Mouse (Mus musculus) CH12.LX (cell line): ENCODE results near the gene Wasf3. TPM values are rescaled to one million over a fixed set of nuclear protein-coding genes. Genes with fewer than 3 reads are reported as not detected.

ENCODE experiments used
- DNase-seq: peaks from one replicate; pipeline ENCODE4 v3.0.0-alpha.2; 2013; ENCODE audit errors: extremely low read depth
- H3K27ac ChIP-seq: 2 replicates; pipeline ENCODE4 v1.5.1; 2012; ENCODE audit warnings: low read depth, mild to moderate bottlenecking, control low read depth, moderate library complexity; ENCODE audit not compliant: insufficient read depth
- H3K27me3 ChIP-seq: replicated peaks from 2 replicates; pipeline ENCODE3; 2012; ENCODE audit warnings: inconsistent platforms
- H3K36me3 ChIP-seq, 2 experiments: replicated peaks in 1 of 2; 2 replicates each; pipeline versions ENCODE3 to v1.6.1; 2012; ENCODE audit warnings: inconsistent platforms in 1 of 2, low read length in 1 of 2, mild to moderate bottlenecking in 1 of 2, mixed read lengths in 1 of 2, moderate library complexity in 1 of 2; ENCODE audit not compliant: control insufficient read depth in 1 of 2, insufficient read depth in 1 of 2
- H3K4me1 ChIP-seq, 2 experiments: 2 replicates each; pipeline ENCODE4 v1.6.1; 2012; ENCODE audit warnings: inconsistent platforms in 1 of 2, moderate library complexity in 1 of 2; ENCODE audit not compliant: insufficient read depth in 2 of 2, control insufficient read depth in 1 of 2
- H3K4me2 ChIP-seq: 2 replicates; pipeline ENCODE4 v1.6.1; 2012; ENCODE audit warnings: low read depth, mild to moderate bottlenecking, control low read depth; ENCODE audit not compliant: poor library complexity, insufficient read depth, severe bottlenecking
- H3K4me3 ChIP-seq, 3 experiments: fragments of 150-350 bp in 1 of 3; sonication (generic) in 1 of 3; replicated peaks in 1 of 3; 2 replicates each; pipeline versions ENCODE3 to v1.5.1; 2011 to 2012; ENCODE audit warnings: low read depth in 2 of 3, low read length in 2 of 3, mild to moderate bottlenecking in 2 of 3, moderate library complexity in 2 of 3, control low read depth in 1 of 3, improper control_type of control experiment in 1 of 3, inconsistent platforms in 1 of 3, mixed read lengths in 1 of 3; ENCODE audit not compliant: poor library complexity in 1 of 3
- H3K79me2 ChIP-seq: replicated peaks from 2 replicates; pipeline ENCODE4 v1.6.1; 2012; ENCODE audit warnings: mild to moderate bottlenecking, moderate library complexity; ENCODE audit not compliant: control insufficient read depth, poor library complexity, insufficient read depth, severe bottlenecking; ENCODE audit errors: extremely low read depth
- H3K9ac ChIP-seq: 2 replicates; pipeline ENCODE4 v1.6.1; 2012; ENCODE audit warnings: low read depth, mild to moderate bottlenecking, control low read depth, moderate library complexity; ENCODE audit not compliant: insufficient read depth
- H3K9me3 ChIP-seq: replicated peaks from 2 replicates; pipeline ENCODE3; 2012; ENCODE audit warnings: low read length, inconsistent platforms, mixed read lengths
- CHD1 ChIP-seq: IDR thresholded peaks from 2 replicates; pipeline ENCODE4 v1.6.1; 2012; ENCODE audit warnings: low read depth, low read length, improper control_type of control experiment, inconsistent platforms
- CTCF ChIP-seq, 2 experiments: IDR thresholded peaks in 1 of 2; conservative IDR thresholded peaks in 1 of 2; 2 replicates each; pipeline ENCODE4 v1.5.1; 2011 to 2012; ENCODE audit warnings: low read depth in 2 of 2, low read length in 2 of 2, improper control_type of control experiment in 1 of 2, inconsistent platforms in 1 of 2, mild to moderate bottlenecking in 1 of 2, moderate library complexity in 1 of 2
- E2F4 ChIP-seq: IDR thresholded peaks from 2 replicates; pipeline ENCODE4 v1.6.1; 2011; ENCODE audit warnings: low read depth, low read length, improper control_type of control experiment; ENCODE audit not compliant: insufficient replicate concordance
- ELF1 ChIP-seq: IDR thresholded peaks from 2 replicates; pipeline ENCODE4 v1.6.1; 2014; ENCODE audit warnings: low read depth, mild to moderate bottlenecking, inconsistent platforms, low read length, improper control_type of control experiment
- ETS1 ChIP-seq: conservative IDR thresholded peaks from 2 replicates; pipeline ENCODE4 v1.6.1; 2012; ENCODE audit warnings: low read depth, mild to moderate bottlenecking, inconsistent platforms, low read length, improper control_type of control experiment, moderate library complexity
- HCFC1 ChIP-seq: IDR thresholded peaks from 2 replicates; pipeline ENCODE4 v1.6.1; 2012; ENCODE audit warnings: low read depth, mild to moderate bottlenecking, inconsistent platforms, low read length, improper control_type of control experiment
- IRF4 ChIP-seq: IDR thresholded peaks from 2 replicates; pipeline ENCODE4 v1.6.1; 2014; ENCODE audit warnings: low read depth, mild to moderate bottlenecking, inconsistent platforms, low read length, improper control_type of control experiment
- JUN ChIP-seq: IDR thresholded peaks from 2 replicates; pipeline ENCODE4 v1.6.1; 2011; ENCODE audit warnings: low read depth, mild to moderate bottlenecking, low read length, improper control_type of control experiment, moderate library complexity; ENCODE audit not compliant: insufficient read depth
- KAT2A ChIP-seq: IDR thresholded peaks from 2 replicates; pipeline ENCODE4 v1.6.1; 2012; ENCODE audit warnings: low read length, improper control_type of control experiment, inconsistent platforms; ENCODE audit not compliant: insufficient replicate concordance
- MAFK ChIP-seq: IDR thresholded peaks from 2 replicates; pipeline ENCODE4 v1.6.1; 2011; ENCODE audit warnings: low read length, improper control_type of control experiment; ENCODE audit not compliant: insufficient replicate concordance
- MAX ChIP-seq: IDR thresholded peaks from 2 replicates; pipeline ENCODE4 v1.6.1; 2011; ENCODE audit warnings: low read length, improper control_type of control experiment
- MAZ ChIP-seq: IDR thresholded peaks from 2 replicates; pipeline ENCODE4 v1.6.1; 2012; ENCODE audit warnings: low read depth, mild to moderate bottlenecking, inconsistent platforms, low read length, improper control_type of control experiment, moderate library complexity
- MEF2A ChIP-seq: IDR thresholded peaks from 2 replicates; pipeline ENCODE4 v1.6.1; 2014; ENCODE audit warnings: low read depth, mild to moderate bottlenecking, inconsistent platforms, low read length, improper control_type of control experiment, borderline replicate concordance
- MXI1 ChIP-seq: IDR thresholded peaks from 2 replicates; pipeline ENCODE4 v1.6.1; 2011; ENCODE audit warnings: mild to moderate bottlenecking, low read depth, low read length, improper control_type of control experiment
- MYC ChIP-seq: IDR thresholded peaks from 2 replicates; pipeline ENCODE4 v1.6.1; 2011; ENCODE audit warnings: low read depth, mild to moderate bottlenecking, improper control_type of control experiment, low read length
- NRF1 ChIP-seq: IDR thresholded peaks from 2 replicates; pipeline ENCODE4 v1.6.1; 2014; ENCODE audit warnings: low read depth, mild to moderate bottlenecking, inconsistent platforms, low read length, improper control_type of control experiment, moderate library complexity
- PAX5 ChIP-seq: IDR thresholded peaks from 2 replicates; pipeline ENCODE4 v1.6.1; 2012; ENCODE audit warnings: low read length, inconsistent platforms, mixed read lengths
- POLR2A ChIP-seq: IDR thresholded peaks from 2 replicates; pipeline ENCODE4 v1.6.1; 2011; ENCODE audit warnings: low read depth, mild to moderate bottlenecking, improper control_type of control experiment, low read length
- POLR2AphosphoS2 ChIP-seq: IDR thresholded peaks from 2 replicates; pipeline ENCODE4 v1.6.1; 2011; ENCODE audit warnings: low read depth, low read length, improper control_type of control experiment
- SIN3A ChIP-seq: IDR thresholded peaks from 2 replicates; pipeline ENCODE4 v1.6.1; 2012; ENCODE audit warnings: low read length, improper control_type of control experiment, inconsistent platforms
- SMC3 ChIP-seq: IDR thresholded peaks from 2 replicates; pipeline ENCODE4 v1.6.1; 2011; ENCODE audit warnings: low read depth, low read length, improper control_type of control experiment
- TBP ChIP-seq: conservative IDR thresholded peaks from 2 replicates; pipeline ENCODE4 v1.6.1; 2011; ENCODE audit warnings: low read depth, low read length, improper control_type of control experiment
- USF2 ChIP-seq: conservative IDR thresholded peaks from 2 replicates; pipeline ENCODE4 v1.6.1; 2011; ENCODE audit warnings: low read depth, low read length, improper control_type of control experiment
- ZKSCAN1 ChIP-seq: IDR thresholded peaks from 2 replicates; pipeline ENCODE4 v1.6.1; 2012; ENCODE audit warnings: low read depth, inconsistent platforms, low read length, improper control_type of control experiment, borderline replicate concordance
- ZMIZ1 ChIP-seq: IDR thresholded peaks from 2 replicates; pipeline ENCODE4 v1.6.1; 2012; ENCODE audit warnings: low read depth, mild to moderate bottlenecking, inconsistent platforms, low read length, improper control_type of control experiment
- ZNF384 ChIP-seq: IDR thresholded peaks from 2 replicates; pipeline ENCODE4 v1.6.1; 2012; ENCODE audit warnings: low read depth, low read length, improper control_type of control experiment, inconsistent platforms
- dilution Hi-C: fragments of 300-500 bp; cut with MboI; formaldehyde crosslinking; loops from 2 replicates; pipeline ENCODE4 v1.14.3; 2020; ENCODE audit warnings: low sequenced_read_pairs; ENCODE audit not compliant: extremely low pct_unique_long_range_greater_than_20kb, extremely low pct_ligation_motif_present
- in situ Hi-C: fragments of 300-500 bp; cut with MboI; formaldehyde crosslinking; loops from 3 replicates; pipeline ENCODE4 v1.14.3; 2019; ENCODE audit warnings: low sequenced_read_pairs, low pct_ligation_motif_present, low pct_unique_long_range_greater_than_20kb, mixed read lengths
- polyA plus RNA-seq: library from polyadenylated mRNA; unstranded; fragments of >175 nt; gene quantifications from 2 replicates; pipeline ENCODE4 v1.2.1, GENCODE M21; 2012; ENCODE audit warnings: low read depth; ENCODE audit not compliant: insufficient read length
- total RNA-seq, 2 experiments: library from RNA; depleted of rRNA; stranded (reverse); fragments of 300-350 nt in 1 of 2; fragments of >200 nt in 1 of 2; gene quantifications; 2 replicates each; pipeline ENCODE4 v1.2.3; 2012 to 2014

The Wasf3 gene
- total and polyA plus RNA-seq, 3 experiments, result not detected

GRCm38 (mm10) chr5:146347081-146347480 is 37.7 kb upstream of the Wasf3 start:
- Histone ChIP-seq H3K36me3 (no peaks in the 10 kb centered on the region), H3K4me1 (no peaks in the 10 kb centered on the region; a peak in 1 of 4 replicates), H3K27me3 (peaks cover 49% of the 10 kb centered on the region), H3K79me2 (no peaks in the 10 kb centered on the region), H3K27ac (no peak overlapping the region), H3K4me3 (no peak overlapping the region), H3K4me2 (no peak overlapping the region), H3K9ac (no peak overlapping the region), H3K9me3 (no peaks in the 10 kb centered on the region)
- in situ Hi-C loops (no loop called here), dilution Hi-C loops (no loop called here)
- TF ChIP-seq ZKSCAN1 (no peak), IRF4 (no peak), POLR2A (no peak), E2F4 (no peak), USF2 (no peak), TBP (no peak), HCFC1 (no peak), SIN3A (no peak), KAT2A (no peak), POLR2AphosphoS2 (no peak), ZMIZ1 (no peak)
- no peak for DNase-seq

- Histone ChIP-seq H3K4me2 (no peak overlapping the region), H3K27me3 (peaks cover 54% of the 10 kb centered on the region), H3K79me2 (no peaks in the 10 kb centered on the region), H3K27ac (no peak overlapping the region), H3K9ac (no peak overlapping the region), H3K9me3 (no peaks in the 10 kb centered on the region), H3K4me3 (no peak overlapping the region), H3K36me3 (no peaks in the 10 kb centered on the region), H3K4me1 (no peaks in the 10 kb centered on the region; a peak in 1 of 4 replicates)
- TF ChIP-seq MYC, result no peak
- TF ChIP-seq MAFK, result peak; percentile 78
- peak; percentile 75 for TF ChIP-seq ETS1
- no peak for TF ChIP-seq ZNF384
- no peak for TF ChIP-seq MXI1
- DNase-seq, result no peak
- dilution Hi-C loops, result no loop called here
- in situ Hi-C loops, result no loop called here
Measured at GRCm38 (mm10) chr5:146349183-146349582, 35.6 kb upstream of the Wasf3 start.

- no peak for DNase-seq
- Histone ChIP-seq H3K27me3 (peaks cover 63% of the 10 kb centered on the region), H3K4me3 (no peak overlapping the region), H3K4me1 (no peaks in the 10 kb centered on the region; a peak in 1 of 4 replicates), H3K79me2 (no peaks in the 10 kb centered on the region), H3K4me2 (no peak overlapping the region), H3K9me3 (no peaks in the 10 kb centered on the region), H3K9ac (no peak overlapping the region), H3K36me3 (no peaks in the 10 kb centered on the region), H3K27ac (no peak overlapping the region)
- TF ChIP-seq MEF2A (no peak), IRF4 (no peak), SMC3 (no peak), MAZ (no peak), PAX5 (no peak), NRF1 (no peak), JUN (no peak), CHD1 (no peak), MAX (no peak), HCFC1 (no peak), ELF1 (no peak), CTCF (conservative IDR thresholded peaks at IDR 0.05 in 1 of 2, IDR thresholded peaks at IDR 0.05 in 1 of 2; ENCODE audit: low read depth in 2 of 2, low read length in 2 of 2) (no peak)
- in situ Hi-C loops (no loop called here), dilution Hi-C loops (no loop called here)
Measured at GRCm38 (mm10) chr5:146350784-146351183, 34.0 kb upstream of the Wasf3 start.
